Mouse (Mus musculus): ENCODE results near the gene Olfr92. TPM values are rescaled to one million over a fixed set of nuclear protein-coding genes. Genes with fewer than 3 reads are reported as not detected.
"Not testable (repeated sequence)": the region's sequence is repeated elsewhere in the genome, so short reads cannot be mapped to it uniquely, and the experiment has no call there.

Olfr92 gene
- total RNA-seq (2021): not detected
- long read RNA-seq, experiment 1: 0 reads
- long read RNA-seq, experiment 2: 0 reads

GRCm38 (mm10) chr17:37119988-37120387, at the start of gene Olfr92:
TSS of gene Olfr92 (minus strand) at chr17:37120088.
- DNase-seq (ENCODE audit: low spot score in 2 of 2): no peak

- DNase-seq (ENCODE audit: low spot score in 2 of 2): no peak
Observed at GRCm38 (mm10) chr17:37161394-37161793, 41.5 kb upstream of the Olfr92 start, which contains the start of gene Olfr93. TSS of gene Olfr93 (minus strand) at chr17:37161494.

- not testable (repeated sequence) for DNase-seq (ENCODE audit: low spot score in 2 of 2)
Observed at GRCm38 (mm10) chr17:37131366-37131765, 11.5 kb upstream of the Olfr92 start.

- DNase-seq (ENCODE audit: low spot score in 2 of 2): no peak
Observed at GRCm38 (mm10) chr17:37098178-37098577, 21.7 kb downstream of the Olfr92 start, which contains the start of gene Olfr91. TSS of gene Olfr91 (minus strand) at chr17:37098278.

- DNase-seq (ENCODE audit: low spot score in 2 of 2): no peak
Observed at GRCm38 (mm10) chr17:37093289-37093688, 26.6 kb downstream of the Olfr92 start.

GRCm38 (mm10) chr17:37092198-37092597, 27.7 kb downstream of the Olfr92 start:
- no peak for DNase-seq (ENCODE audit: low spot score in 2 of 2)

- no peak for DNase-seq (ENCODE audit: low spot score in 2 of 2)
Observed at GRCm38 (mm10) chr17:37088399-37088798, 31.5 kb downstream of the Olfr92 start, which contains the start of gene Olfr90. TSS of gene Olfr90 (minus strand) at chr17:37088499.

GRCm38 (mm10) chr17:37085545-37085944, 34.3 kb downstream of the Olfr92 start:
- no peak for DNase-seq (ENCODE audit: low spot score in 2 of 2)

- DNase-seq (ENCODE audit: low spot score in 2 of 2): no peak
Observed at GRCm38 (mm10) chr17:37084632-37085031, 35.3 kb downstream of the Olfr92 start.

- peak in 1 of 2 experiments; percentile 70 for DNase-seq (ENCODE audit: low spot score in 2 of 2)
Observed at GRCm38 (mm10) chr17:37083327-37083726, 36.6 kb downstream of the Olfr92 start.

- DNase-seq (ENCODE audit: low spot score in 2 of 2): no peak
Observed at GRCm38 (mm10) chr17:37081659-37082058, 38.2 kb downstream of the Olfr92 start.

- DNase-seq (ENCODE audit: low spot score in 2 of 2): no peak
Observed at GRCm38 (mm10) chr17:37080119-37080518, 39.8 kb downstream of the Olfr92 start.

GRCm38 (mm10) chr17:37078990-37079389, 40.9 kb downstream of the Olfr92 start:
- no peak for DNase-seq (ENCODE audit: low spot score in 2 of 2)

GRCm38 (mm10) chr17:37078193-37078592, 41.7 kb downstream of the Olfr92 start:
- DNase-seq (ENCODE audit: low spot score in 2 of 2): no peak

- no peak for DNase-seq (ENCODE audit: low spot score in 2 of 2)
Observed at GRCm38 (mm10) chr17:37075766-37076165, 44.1 kb downstream of the Olfr92 start.

- DNase-seq (ENCODE audit: low spot score in 2 of 2): no peak
Observed at GRCm38 (mm10) chr17:37075181-37075580, 44.7 kb downstream of the Olfr92 start.

- DNase-seq (ENCODE audit: low spot score in 2 of 2): no peak
Observed at GRCm38 (mm10) chr17:37072730-37073276, 47.1 kb downstream of the Olfr92 start.

GRCm38 (mm10) chr17:37072080-37072729, 47.7 kb downstream of the Olfr92 start:
- DNase-seq (ENCODE audit: low spot score in 2 of 2): no peak

- DNase-seq (ENCODE audit: low spot score in 2 of 2): no peak
Observed at GRCm38 (mm10) chr17:37070121-37070520, 49.8 kb downstream of the Olfr92 start.

- no peak for DNase-seq (ENCODE audit: low spot score in 2 of 2)
Observed at GRCm38 (mm10) chr17:37067861-37068260, 52.0 kb downstream of the Olfr92 start.

- DNase-seq (ENCODE audit: low spot score in 2 of 2): no peak
Observed at GRCm38 (mm10) chr17:37065993-37066392, 53.9 kb downstream of the Olfr92 start.

GRCm38 (mm10) chr17:37063686-37064495, 56.0 kb downstream of the Olfr92 start:
- no peak for DNase-seq (ENCODE audit: low spot score in 2 of 2)

Measured in left cerebral cortex, adult 18-20 months (tissue).